Mouse (Mus musculus) CH12.LX (cell line): ENCODE results near the gene Csrnp1. TPM values are rescaled to one million over a fixed set of nuclear protein-coding genes. Genes with fewer than 3 reads are reported as not detected.

Source experiments
- DNase-seq: peaks from one replicate; pipeline ENCODE4 v3.0.0-alpha.2; 2013; ENCODE audit errors: extremely low read depth
- H3K27ac ChIP-seq: 2 replicates; pipeline ENCODE4 v1.5.1; 2012; ENCODE audit warnings: low read depth, mild to moderate bottlenecking, control low read depth, moderate library complexity; ENCODE audit not compliant: insufficient read depth
- H3K27me3 ChIP-seq: replicated peaks from 2 replicates; pipeline ENCODE3; 2012; ENCODE audit warnings: inconsistent platforms
- H3K36me3 ChIP-seq, 2 experiments: replicated peaks in 1 of 2; 2 replicates each; pipeline versions ENCODE3 to v1.6.1; 2012; ENCODE audit warnings: inconsistent platforms in 1 of 2, low read length in 1 of 2, mild to moderate bottlenecking in 1 of 2, mixed read lengths in 1 of 2, moderate library complexity in 1 of 2; ENCODE audit not compliant: control insufficient read depth in 1 of 2, insufficient read depth in 1 of 2
- H3K4me1 ChIP-seq, 2 experiments: 2 replicates each; pipeline ENCODE4 v1.6.1; 2012; ENCODE audit warnings: inconsistent platforms in 1 of 2, moderate library complexity in 1 of 2; ENCODE audit not compliant: insufficient read depth in 2 of 2, control insufficient read depth in 1 of 2
- H3K4me2 ChIP-seq: 2 replicates; pipeline ENCODE4 v1.6.1; 2012; ENCODE audit warnings: low read depth, mild to moderate bottlenecking, control low read depth; ENCODE audit not compliant: poor library complexity, insufficient read depth, severe bottlenecking
- H3K4me3 ChIP-seq, 3 experiments: fragments of 150-350 bp in 1 of 3; sonication (generic) in 1 of 3; replicated peaks in 1 of 3; 2 replicates each; pipeline versions ENCODE3 to v1.5.1; 2011 to 2012; ENCODE audit warnings: low read depth in 2 of 3, low read length in 2 of 3, mild to moderate bottlenecking in 2 of 3, moderate library complexity in 2 of 3, control low read depth in 1 of 3, improper control_type of control experiment in 1 of 3, inconsistent platforms in 1 of 3, mixed read lengths in 1 of 3; ENCODE audit not compliant: poor library complexity in 1 of 3
- H3K79me2 ChIP-seq: replicated peaks from 2 replicates; pipeline ENCODE4 v1.6.1; 2012; ENCODE audit warnings: mild to moderate bottlenecking, moderate library complexity; ENCODE audit not compliant: control insufficient read depth, poor library complexity, insufficient read depth, severe bottlenecking; ENCODE audit errors: extremely low read depth
- H3K9ac ChIP-seq: 2 replicates; pipeline ENCODE4 v1.6.1; 2012; ENCODE audit warnings: low read depth, mild to moderate bottlenecking, control low read depth, moderate library complexity; ENCODE audit not compliant: insufficient read depth
- H3K9me3 ChIP-seq: replicated peaks from 2 replicates; pipeline ENCODE3; 2012; ENCODE audit warnings: low read length, inconsistent platforms, mixed read lengths
- BHLHE40 ChIP-seq: IDR thresholded peaks from 2 replicates; pipeline ENCODE4 v1.6.1; 2011; ENCODE audit warnings: mild to moderate bottlenecking, low read depth, low read length, improper control_type of control experiment
- CHD2 ChIP-seq: IDR thresholded peaks from 2 replicates; pipeline ENCODE4 v1.6.1; 2011; ENCODE audit warnings: low read length, improper control_type of control experiment
- CTCF ChIP-seq, 2 experiments: IDR thresholded peaks in 1 of 2; conservative IDR thresholded peaks in 1 of 2; 2 replicates each; pipeline ENCODE4 v1.5.1; 2011 to 2012; ENCODE audit warnings: low read depth in 2 of 2, low read length in 2 of 2, improper control_type of control experiment in 1 of 2, inconsistent platforms in 1 of 2, mild to moderate bottlenecking in 1 of 2, moderate library complexity in 1 of 2
- E2F4 ChIP-seq: IDR thresholded peaks from 2 replicates; pipeline ENCODE4 v1.6.1; 2011; ENCODE audit warnings: low read depth, low read length, improper control_type of control experiment; ENCODE audit not compliant: insufficient replicate concordance
- ELF1 ChIP-seq: IDR thresholded peaks from 2 replicates; pipeline ENCODE4 v1.6.1; 2014; ENCODE audit warnings: low read depth, mild to moderate bottlenecking, inconsistent platforms, low read length, improper control_type of control experiment
- EP300 ChIP-seq: IDR thresholded peaks from 2 replicates; pipeline ENCODE4 v1.6.1; 2011; ENCODE audit warnings: low read length, improper control_type of control experiment
- GABPA ChIP-seq: IDR thresholded peaks from 2 replicates; pipeline ENCODE4 v1.6.1; 2012; ENCODE audit warnings: low read depth, low read length, improper control_type of control experiment, inconsistent platforms; ENCODE audit not compliant: insufficient replicate concordance
- HCFC1 ChIP-seq: IDR thresholded peaks from 2 replicates; pipeline ENCODE4 v1.6.1; 2012; ENCODE audit warnings: low read depth, mild to moderate bottlenecking, inconsistent platforms, low read length, improper control_type of control experiment
- IRF4 ChIP-seq: IDR thresholded peaks from 2 replicates; pipeline ENCODE4 v1.6.1; 2014; ENCODE audit warnings: low read depth, mild to moderate bottlenecking, inconsistent platforms, low read length, improper control_type of control experiment
- JUN ChIP-seq: IDR thresholded peaks from 2 replicates; pipeline ENCODE4 v1.6.1; 2011; ENCODE audit warnings: low read depth, mild to moderate bottlenecking, low read length, improper control_type of control experiment, moderate library complexity; ENCODE audit not compliant: insufficient read depth
- JUND ChIP-seq: conservative IDR thresholded peaks from 2 replicates; pipeline ENCODE4 v1.6.1; 2011; ENCODE audit warnings: low read depth, low read length, improper control_type of control experiment
- MAFK ChIP-seq: IDR thresholded peaks from 2 replicates; pipeline ENCODE4 v1.6.1; 2011; ENCODE audit warnings: low read length, improper control_type of control experiment; ENCODE audit not compliant: insufficient replicate concordance
- MAZ ChIP-seq: IDR thresholded peaks from 2 replicates; pipeline ENCODE4 v1.6.1; 2012; ENCODE audit warnings: low read depth, mild to moderate bottlenecking, inconsistent platforms, low read length, improper control_type of control experiment, moderate library complexity
- MEF2A ChIP-seq: IDR thresholded peaks from 2 replicates; pipeline ENCODE4 v1.6.1; 2014; ENCODE audit warnings: low read depth, mild to moderate bottlenecking, inconsistent platforms, low read length, improper control_type of control experiment, borderline replicate concordance
- MXI1 ChIP-seq: IDR thresholded peaks from 2 replicates; pipeline ENCODE4 v1.6.1; 2011; ENCODE audit warnings: mild to moderate bottlenecking, low read depth, low read length, improper control_type of control experiment
- NELFE ChIP-seq: IDR thresholded peaks from 2 replicates; pipeline ENCODE4 v1.6.1; 2011; ENCODE audit warnings: low read depth, low read length, improper control_type of control experiment
- NRF1 ChIP-seq: IDR thresholded peaks from 2 replicates; pipeline ENCODE4 v1.6.1; 2014; ENCODE audit warnings: low read depth, mild to moderate bottlenecking, inconsistent platforms, low read length, improper control_type of control experiment, moderate library complexity
- POLR2AphosphoS2 ChIP-seq: IDR thresholded peaks from 2 replicates; pipeline ENCODE4 v1.6.1; 2011; ENCODE audit warnings: low read depth, low read length, improper control_type of control experiment
- RAD21 ChIP-seq: IDR thresholded peaks from 2 replicates; pipeline ENCODE4 v1.6.1; 2011; ENCODE audit warnings: low read depth, mild to moderate bottlenecking, low read length, improper control_type of control experiment, moderate library complexity
- RCOR1 ChIP-seq: conservative IDR thresholded peaks from 2 replicates; pipeline ENCODE4 v1.6.1; 2012; ENCODE audit warnings: low read depth, mild to moderate bottlenecking, inconsistent platforms, low read length, improper control_type of control experiment
- SIN3A ChIP-seq: IDR thresholded peaks from 2 replicates; pipeline ENCODE4 v1.6.1; 2012; ENCODE audit warnings: low read length, improper control_type of control experiment, inconsistent platforms
- SMC3 ChIP-seq: IDR thresholded peaks from 2 replicates; pipeline ENCODE4 v1.6.1; 2011; ENCODE audit warnings: low read depth, low read length, improper control_type of control experiment
- TBP ChIP-seq: conservative IDR thresholded peaks from 2 replicates; pipeline ENCODE4 v1.6.1; 2011; ENCODE audit warnings: low read depth, low read length, improper control_type of control experiment
- TCF12 ChIP-seq: IDR thresholded peaks from 2 replicates; pipeline ENCODE4 v1.6.1; 2014; ENCODE audit warnings: low read depth, mild to moderate bottlenecking, inconsistent platforms, low read length, improper control_type of control experiment
- UBTF ChIP-seq: IDR thresholded peaks from 2 replicates; pipeline ENCODE4 v1.6.1; 2012; ENCODE audit warnings: low read depth, mild to moderate bottlenecking, inconsistent platforms, low read length, improper control_type of control experiment, moderate library complexity
- USF1 ChIP-seq: IDR thresholded peaks from 2 replicates; pipeline ENCODE4 v1.6.1; 2014; ENCODE audit warnings: low read depth, mild to moderate bottlenecking, inconsistent platforms, low read length, improper control_type of control experiment
- USF2 ChIP-seq: conservative IDR thresholded peaks from 2 replicates; pipeline ENCODE4 v1.6.1; 2011; ENCODE audit warnings: low read depth, low read length, improper control_type of control experiment
- ZC3H11A ChIP-seq: IDR thresholded peaks from 2 replicates; pipeline ENCODE4 v1.6.1; 2012; ENCODE audit warnings: low read depth, mild to moderate bottlenecking, inconsistent platforms, low read length, improper control_type of control experiment
- ZKSCAN1 ChIP-seq: IDR thresholded peaks from 2 replicates; pipeline ENCODE4 v1.6.1; 2012; ENCODE audit warnings: low read depth, inconsistent platforms, low read length, improper control_type of control experiment, borderline replicate concordance
- ZNF384 ChIP-seq: IDR thresholded peaks from 2 replicates; pipeline ENCODE4 v1.6.1; 2012; ENCODE audit warnings: low read depth, low read length, improper control_type of control experiment, inconsistent platforms
- dilution Hi-C: fragments of 300-500 bp; cut with MboI; formaldehyde crosslinking; loops from 2 replicates; pipeline ENCODE4 v1.14.3; 2020; ENCODE audit warnings: low sequenced_read_pairs; ENCODE audit not compliant: extremely low pct_unique_long_range_greater_than_20kb, extremely low pct_ligation_motif_present
- in situ Hi-C: fragments of 300-500 bp; cut with MboI; formaldehyde crosslinking; loops from 3 replicates; pipeline ENCODE4 v1.14.3; 2019; ENCODE audit warnings: low sequenced_read_pairs, low pct_ligation_motif_present, low pct_unique_long_range_greater_than_20kb, mixed read lengths
- polyA plus RNA-seq: library from polyadenylated mRNA; unstranded; fragments of >175 nt; gene quantifications from 2 replicates; pipeline ENCODE4 v1.2.1, GENCODE M21; 2012; ENCODE audit warnings: low read depth; ENCODE audit not compliant: insufficient read length
- total RNA-seq, 2 experiments: library from RNA; depleted of rRNA; stranded (reverse); fragments of 300-350 nt in 1 of 2; fragments of >200 nt in 1 of 2; gene quantifications; 2 replicates each; pipeline ENCODE4 v1.2.3; 2012 to 2014

Csrnp1 gene
- total and polyA plus RNA-seq, 3 experiments = 7.8 to 15.5 (median 8.6) TPM

- DNase-seq = no peak
Measured at GRCm38 (mm10) chr9:119991310-119991709, 6.9 kb upstream of the Csrnp1 start.

GRCm38 (mm10) chr9:119988304-119988703 is 3.8 kb upstream of the Csrnp1 start:
- no peak overlapping the region; the same call in 1 of the 2 replicates for H3K4me2 ChIP-seq
- peaks cover 6 to 34% of the 10 kb centered on the region in 2 experiments for H3K4me1 ChIP-seq
- peak; percentile 90 for DNase-seq
- H3K9me3 ChIP-seq = no peaks in the 10 kb centered on the region
- H3K4me3 ChIP-seq = no peak overlapping the region
- H3K36me3 ChIP-seq = no peaks in the 10 kb centered on the region
- dilution Hi-C loops = no loop called here
- in situ Hi-C loops = no loop called here
- H3K9ac ChIP-seq = no peak overlapping the region
- H3K27ac ChIP-seq = no peak overlapping the region
- no peaks in the 10 kb centered on the region for H3K79me2 ChIP-seq
- H3K27me3 ChIP-seq = peaks cover 6% of the 10 kb centered on the region
- no peak for TF ChIP-seq USF2
- TF ChIP-seq NRF1 = peak; percentile 9; the same call in 1 of the 2 replicates
- no peak for TF ChIP-seq POLR2AphosphoS2
- no peak for TF ChIP-seq MAFK
- TF ChIP-seq UBTF = no peak
- TF ChIP-seq ZNF384 = peak; percentile 94
- no peak for TF ChIP-seq IRF4
- TF ChIP-seq JUN = no peak
- no peak for TF ChIP-seq NELFE
- TF ChIP-seq ZKSCAN1 = no peak; the same call in 1 of the 2 replicates
- no peak for TF ChIP-seq USF1
- TF ChIP-seq ZC3H11A = no peak
- TF ChIP-seq MXI1 = no peak
- no peak for TF ChIP-seq RAD21
- no peak; the same call in 1 of the 2 replicates for TF ChIP-seq BHLHE40
- no peak for TF ChIP-seq E2F4
- no peak for TF ChIP-seq SIN3A
- TF ChIP-seq TCF12 = peak; percentile 26; the same call in 1 of the 2 replicates
- TF ChIP-seq JUND = no peak
- no peak for TF ChIP-seq GABPA
- TF ChIP-seq ELF1 = 0 out of 2 replicates have a peak, but pooled peaks have one; percentile 9
- no peak for TF ChIP-seq HCFC1
- TF ChIP-seq MEF2A = peak; percentile 35; the same call in 1 of the 2 replicates
- TF ChIP-seq RCOR1 = no peak
- TF ChIP-seq SMC3 = no peak
- TF ChIP-seq CHD2 = 0 out of 2 replicates have a peak, but pooled peaks have one; percentile 30
- peak; percentile 53; the same call in 1 of the 2 replicates for TF ChIP-seq EP300

More at GRCm38 (mm10) chr9:119991310-119991709, 6.9 kb upstream of the Csrnp1 start:
- no peak overlapping the region for H3K4me2 ChIP-seq
- H3K9me3 ChIP-seq = no peaks in the 10 kb centered on the region
- in situ Hi-C loops (no loop called here), dilution Hi-C loops (no loop called here)
- H3K36me3 ChIP-seq = no peaks in the 10 kb centered on the region
- no peak overlapping the region for H3K9ac ChIP-seq
- H3K4me1 ChIP-seq = peaks cover 20 to 42% of the 10 kb centered on the region in 2 experiments
- H3K27ac ChIP-seq = no peak overlapping the region
- H3K4me3 ChIP-seq = no peak overlapping the region
- H3K79me2 ChIP-seq = no peaks in the 10 kb centered on the region
- H3K27me3 ChIP-seq = no peaks in the 10 kb centered on the region
- TF ChIP-seq CTCF (conservative IDR thresholded peaks at IDR 0.05 in 1 of 2, IDR thresholded peaks at IDR 0.05 in 1 of 2; ENCODE audit: low read depth in 2 of 2, low read length in 2 of 2) (no peak), IRF4 (no peak), MAZ (no peak), JUN (no peak), NELFE (no peak), POLR2AphosphoS2 (no peak), UBTF (no peak), USF2 (no peak), SMC3 (no peak), ELF1 (no peak), TBP (no peak), TCF12 (no peak), MEF2A (no peak), BHLHE40 (no peak)
